Mouse (Mus musculus): Measurements from ENCODE around the gene Dynlt1f. TPM values are rescaled to one million over a fixed set of nuclear protein-coding genes. Genes with fewer than 3 reads are reported as not detected.
"Not testable (repeated sequence)": the region's sequence is repeated elsewhere in the genome, so short reads cannot be mapped to it uniquely, and the experiment has no call there.

Dynlt1f gene
- polyA plus RNA-seq, 1 experiment = 74.7 TPM

- DNase-seq; H3K4me3 ChIP-seq (replicated peaks; ENCODE audit: extremely low read depth, low read depth, low read length); H3K4me1 ChIP-seq (ENCODE audit: control insufficient read depth, insufficient read depth, low read length): not testable (repeated sequence)
- WGBS = 95% methylated on average over 8 of the region's 8 CpGs
Measured at GRCm38 (mm10) chr17:6646841-6647240, 8.9 kb downstream of the Dynlt1f start.

- not testable (repeated sequence) for H3K4me1 ChIP-seq (ENCODE audit: control insufficient read depth, insufficient read depth, low read length); H3K4me3 ChIP-seq (replicated peaks; ENCODE audit: extremely low read depth, low read depth, low read length); DNase-seq
- 83% methylated on average over 4 of the region's 4 CpGs for WGBS
Measured at GRCm38 (mm10) chr17:6645668-6646067, 10.0 kb downstream of the Dynlt1f start.

GRCm38 (mm10) chr17:6644673-6645072 lies 11.0 kb downstream of the Dynlt1f start:
- DNase-seq = not testable (repeated sequence)
- 89% methylated on average over 4 of the region's 4 CpGs for WGBS

GRCm38 (mm10) chr17:6644210-6644609 lies 11.5 kb downstream of the Dynlt1f start:
- H3K4me1 ChIP-seq (ENCODE audit: control insufficient read depth, insufficient read depth, low read length); DNase-seq; H3K4me3 ChIP-seq (replicated peaks; ENCODE audit: extremely low read depth, low read depth, low read length): not testable (repeated sequence)
- 92% methylated on average over 9 of the region's 9 CpGs for WGBS

More at GRCm38 (mm10) chr17:6644673-6645072, 11.0 kb downstream of the Dynlt1f start:
- H3K4me3 ChIP-seq (replicated peaks; ENCODE audit: extremely low read depth, low read depth, low read length); H3K4me1 ChIP-seq (ENCODE audit: control insufficient read depth, insufficient read depth, low read length): not testable (repeated sequence)

- not testable (repeated sequence) for H3K4me1 ChIP-seq (ENCODE audit: control insufficient read depth, insufficient read depth, low read length); H3K4me3 ChIP-seq (replicated peaks; ENCODE audit: extremely low read depth, low read depth, low read length)
- peak; percentile 60 for DNase-seq
- WGBS = 58% methylated on average over 14 of the region's 14 CpGs
Measured at GRCm38 (mm10) chr17:6640771-6641429, 14.8 kb downstream of the Dynlt1f start.

GRCm38 (mm10) chr17:6640044-6640637 lies 15.6 kb downstream of the Dynlt1f start:
- not testable (repeated sequence) for H3K4me1 ChIP-seq (ENCODE audit: control insufficient read depth, insufficient read depth, low read length); H3K4me3 ChIP-seq (replicated peaks; ENCODE audit: extremely low read depth, low read depth, low read length); DNase-seq
- 88% methylated on average over 10 of the region's 10 CpGs for WGBS

- not testable (repeated sequence) for H3K4me1 ChIP-seq (ENCODE audit: control insufficient read depth, insufficient read depth, low read length); DNase-seq; H3K4me3 ChIP-seq (replicated peaks; ENCODE audit: extremely low read depth, low read depth, low read length)
- WGBS = 93% methylated on average over 16 of the region's 21 CpGs
Measured at GRCm38 (mm10) chr17:6639486-6639885, 16.2 kb downstream of the Dynlt1f start.

GRCm38 (mm10) chr17:6638444-6638843 lies 17.3 kb downstream of the Dynlt1f start:
- 77% methylated on average over 8 of the region's 8 CpGs for WGBS
- H3K4me3 ChIP-seq (replicated peaks; ENCODE audit: extremely low read depth, low read depth, low read length); DNase-seq; H3K4me1 ChIP-seq (ENCODE audit: control insufficient read depth, insufficient read depth, low read length): not testable (repeated sequence)

- 92% methylated on average over 4 of the region's 4 CpGs for WGBS
- DNase-seq; H3K4me3 ChIP-seq (replicated peaks; ENCODE audit: extremely low read depth, low read depth, low read length): not testable (repeated sequence)
Measured at GRCm38 (mm10) chr17:6637434-6637833, 18.3 kb downstream of the Dynlt1f start.

GRCm38 (mm10) chr17:6636861-6637260 lies 18.8 kb downstream of the Dynlt1f start:
- 81% methylated on average over 5 of the region's 5 CpGs for WGBS
- TF ChIP-seq CTCF (IDR thresholded peaks at IDR 0.05; ENCODE audit: insufficient read depth, low read length) = no peak
- TF ChIP-seq POLR2A (IDR thresholded peaks at IDR 0.05; ENCODE audit: borderline replicate concordance, extremely low read depth, low read depth, low read length) = no peak
- H3K4me3 ChIP-seq (replicated peaks; ENCODE audit: extremely low read depth, low read depth, low read length) = no peak overlapping the region
- DNase-seq = no peak
- no peaks in the 10 kb centered on the region for H3K4me1 ChIP-seq (ENCODE audit: control insufficient read depth, insufficient read depth, low read length)

More at GRCm38 (mm10) chr17:6637434-6637833, 18.3 kb downstream of the Dynlt1f start:
- not testable (repeated sequence) for H3K4me1 ChIP-seq (ENCODE audit: control insufficient read depth, insufficient read depth, low read length)

- not testable (repeated sequence) for H3K4me1 ChIP-seq (ENCODE audit: control insufficient read depth, insufficient read depth, low read length); H3K4me3 ChIP-seq (replicated peaks; ENCODE audit: extremely low read depth, low read depth, low read length); DNase-seq
- 93% methylated on average over 2 of the region's 4 CpGs for WGBS
Measured at GRCm38 (mm10) chr17:6635781-6636180, 19.9 kb downstream of the Dynlt1f start.

- DNase-seq; H3K4me3 ChIP-seq (replicated peaks; ENCODE audit: extremely low read depth, low read depth, low read length); H3K4me1 ChIP-seq (ENCODE audit: control insufficient read depth, insufficient read depth, low read length): not testable (repeated sequence)
- WGBS = 92% methylated on average over 6 of the region's 6 CpGs
Measured at GRCm38 (mm10) chr17:6632850-6633249, 22.9 kb downstream of the Dynlt1f start.

GRCm38 (mm10) chr17:6630398-6630797 lies 25.3 kb downstream of the Dynlt1f start:
- DNase-seq; H3K4me3 ChIP-seq (replicated peaks; ENCODE audit: extremely low read depth, low read depth, low read length); H3K4me1 ChIP-seq (ENCODE audit: control insufficient read depth, insufficient read depth, low read length): not testable (repeated sequence)
- 79% methylated on average over 4 of the region's 4 CpGs for WGBS

GRCm38 (mm10) chr17:6624926-6625558 lies 30.7 kb downstream of the Dynlt1f start:
- DNase-seq; H3K4me3 ChIP-seq (replicated peaks; ENCODE audit: extremely low read depth, low read depth, low read length); H3K4me1 ChIP-seq (ENCODE audit: control insufficient read depth, insufficient read depth, low read length): not testable (repeated sequence)
- WGBS = 50% methylated on average over 2 of the region's 6 CpGs

- DNase-seq; H3K4me3 ChIP-seq (replicated peaks; ENCODE audit: extremely low read depth, low read depth, low read length); H3K4me1 ChIP-seq (ENCODE audit: control insufficient read depth, insufficient read depth, low read length): not testable (repeated sequence)
- WGBS = 81% methylated on average over 11 of the region's 12 CpGs
Measured at GRCm38 (mm10) chr17:6621976-6622375, 33.7 kb downstream of the Dynlt1f start.

All from lung, adult 2 months (tissue).